Mouse (Mus musculus): ENCODE results near the gene Clip2. TPM values are rescaled to one million over a fixed set of nuclear protein-coding genes. Genes with fewer than 3 reads are reported as not detected.

The Clip2 gene
- 10.4 and 28.0 TPM in 2 replicates for total RNA-seq (2017)

DNA sequence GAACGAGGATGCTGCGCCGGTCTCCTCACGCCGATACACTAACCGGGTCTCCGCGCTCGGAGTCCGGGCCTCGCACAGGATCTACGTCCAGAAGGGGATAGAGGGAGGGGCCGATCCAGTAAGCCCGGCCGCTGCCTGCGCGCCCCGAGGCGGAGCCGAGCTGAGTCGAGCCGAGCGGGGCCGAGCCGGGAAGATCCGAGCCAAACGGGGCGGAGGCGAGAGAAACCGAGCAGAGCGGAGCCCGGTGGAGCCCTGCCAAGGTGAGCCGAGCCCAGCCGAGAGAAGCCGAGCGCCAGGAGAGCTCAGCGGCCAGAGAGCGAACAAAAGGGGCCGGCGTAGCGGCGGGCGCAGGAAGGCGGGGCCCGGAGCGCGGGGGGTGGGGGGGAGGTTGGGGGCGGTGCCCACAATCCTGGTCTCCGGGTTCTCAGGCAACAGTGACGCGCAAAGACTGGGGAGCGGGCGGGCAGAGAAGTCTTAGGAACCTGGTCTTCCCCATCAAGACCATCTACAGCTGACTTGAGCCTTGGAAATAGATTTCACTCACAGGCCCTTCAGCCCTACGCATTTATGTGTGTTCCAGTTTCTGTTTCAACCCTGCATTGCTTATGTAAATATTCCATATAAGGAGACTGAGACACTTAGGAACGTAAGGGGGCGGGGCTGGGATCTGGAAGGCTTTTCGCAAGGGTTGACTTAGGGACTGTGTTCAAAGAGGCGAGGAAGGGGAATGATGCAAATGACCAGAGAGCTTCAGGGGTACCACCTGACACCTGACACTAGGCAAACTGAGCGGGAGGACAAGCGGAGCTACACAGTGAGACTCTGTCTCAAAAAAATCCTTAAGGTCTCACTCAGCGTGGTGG lies at the start of gene Clip2:
Gene Clip2, minus strand, starts transcription at position 325 of the 863 bp plus-strand sequence.
- ATAC-seq (ENCODE audit: extremely low read depth, insufficient number of reproducible peaks, low FRiP score, poor library complexity, severe bottlenecking) = peak; percentile 91

DNA sequence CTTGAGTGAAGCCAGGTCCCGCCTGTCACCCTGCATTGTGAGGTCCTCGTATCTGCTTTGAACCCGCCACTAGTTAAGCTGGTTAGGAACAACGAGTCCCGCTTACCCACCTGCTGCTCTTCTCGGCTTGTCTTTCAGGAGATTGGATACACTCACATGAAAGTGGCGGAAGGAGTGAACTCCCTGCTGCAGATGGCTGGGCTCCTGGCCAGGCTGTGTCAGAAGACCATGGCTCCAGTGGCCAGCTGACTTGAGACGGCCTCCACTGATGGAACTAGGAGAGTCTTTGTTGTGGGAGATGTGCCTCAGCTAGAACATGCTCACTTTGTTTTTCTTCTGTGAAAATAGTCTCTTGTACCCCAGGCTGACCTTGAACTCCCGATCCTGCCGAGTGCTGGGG lies 45.5 kb upstream of the Clip2 start:
- ATAC-seq (ENCODE audit: extremely low read depth, insufficient number of reproducible peaks, low FRiP score, poor library complexity, severe bottlenecking) = no peak

DNA sequence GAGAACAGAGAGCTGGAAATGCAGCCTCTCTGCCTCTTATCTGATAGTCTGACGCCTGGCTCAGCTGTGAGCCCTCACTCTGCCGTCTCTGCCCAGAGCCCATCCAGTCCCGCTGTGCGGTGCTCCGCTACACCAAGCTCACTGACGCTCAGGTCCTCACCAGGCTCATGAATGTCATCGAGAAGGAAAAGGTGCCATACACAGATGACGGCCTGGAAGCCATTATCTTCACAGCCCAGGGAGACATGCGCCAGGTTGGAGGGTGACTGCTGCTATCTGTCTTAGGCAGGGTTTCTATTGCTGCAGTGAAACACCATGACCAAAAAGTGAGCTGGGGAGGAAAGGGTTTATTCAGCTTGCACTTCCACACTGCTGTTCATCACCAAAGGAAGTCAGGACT lies 40.9 kb upstream of the Clip2 start:
- ATAC-seq (ENCODE audit: extremely low read depth, insufficient number of reproducible peaks, low FRiP score, poor library complexity, severe bottlenecking) = no peak

DNA sequence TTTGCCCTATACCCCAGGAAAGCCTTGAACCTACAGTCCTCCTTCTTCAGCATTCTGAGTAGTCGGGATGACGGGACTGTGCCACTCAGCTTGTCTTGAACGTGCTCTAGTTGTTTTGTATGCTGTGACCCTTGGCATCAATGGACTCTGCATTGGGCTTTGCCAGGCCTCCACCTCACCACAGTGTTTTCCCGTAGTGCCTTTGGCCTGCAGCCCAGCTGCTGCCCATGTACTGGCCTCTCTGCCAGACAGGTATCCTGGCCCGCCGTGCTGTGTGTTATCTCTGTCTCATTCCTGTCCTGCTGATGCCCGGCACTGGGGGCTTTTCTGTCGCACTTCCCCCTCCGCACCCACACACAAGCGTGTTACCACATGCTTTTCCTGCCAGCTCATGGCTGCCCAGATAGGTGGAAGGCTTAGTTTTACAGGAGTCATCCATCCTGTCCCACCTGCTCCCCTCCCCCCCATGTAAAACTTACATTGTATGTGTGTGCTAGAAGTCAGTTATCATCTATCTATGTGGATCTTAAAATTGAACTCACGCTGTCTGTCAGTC lies 39.9 kb upstream of the Clip2 start:
- no peak for ATAC-seq (ENCODE audit: extremely low read depth, insufficient number of reproducible peaks, low FRiP score, poor library complexity, severe bottlenecking)

DNA sequence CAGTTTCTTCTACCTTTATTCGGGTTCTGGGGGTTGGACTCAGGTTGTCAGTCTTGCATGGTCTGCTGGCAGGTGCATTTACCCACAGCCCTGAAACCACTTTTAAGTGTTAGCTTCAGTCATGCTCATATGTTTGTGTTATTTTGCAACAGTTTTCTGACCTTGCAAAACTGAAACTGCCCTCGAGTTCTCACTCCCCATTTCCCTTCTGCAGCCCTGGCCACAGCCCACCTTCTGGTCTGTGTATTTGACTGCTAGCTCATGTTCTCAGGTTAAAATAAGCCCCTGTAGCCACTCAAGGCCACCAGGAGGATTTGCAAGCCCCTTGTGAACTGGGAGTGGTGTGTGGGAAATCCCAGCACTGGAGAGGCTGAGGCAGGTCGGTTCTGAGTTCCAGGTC lies 37.7 kb upstream of the Clip2 start:
- ATAC-seq (ENCODE audit: extremely low read depth, insufficient number of reproducible peaks, low FRiP score, poor library complexity, severe bottlenecking) = no peak

DNA sequence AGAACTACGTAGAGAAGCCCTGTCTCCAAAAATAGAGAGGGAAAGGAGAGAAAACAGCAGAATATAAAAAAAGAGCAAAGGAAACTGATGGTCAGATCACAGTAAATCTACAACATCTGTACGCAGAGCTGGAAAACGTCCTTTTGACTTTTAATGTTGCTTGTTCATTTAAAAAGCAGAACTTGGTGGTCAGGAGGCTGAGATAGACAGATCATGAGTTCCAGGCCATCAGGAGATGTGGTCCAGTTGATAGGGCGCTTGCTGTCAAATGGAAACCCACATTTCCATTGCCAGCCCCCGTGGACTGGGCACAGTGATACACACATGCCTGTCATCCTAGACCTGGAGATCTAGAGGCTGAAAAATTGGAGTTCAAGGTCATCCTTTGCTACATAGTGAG lies 32.6 kb upstream of the Clip2 start:
- ATAC-seq (ENCODE audit: extremely low read depth, insufficient number of reproducible peaks, low FRiP score, poor library complexity, severe bottlenecking) = no peak

DNA sequence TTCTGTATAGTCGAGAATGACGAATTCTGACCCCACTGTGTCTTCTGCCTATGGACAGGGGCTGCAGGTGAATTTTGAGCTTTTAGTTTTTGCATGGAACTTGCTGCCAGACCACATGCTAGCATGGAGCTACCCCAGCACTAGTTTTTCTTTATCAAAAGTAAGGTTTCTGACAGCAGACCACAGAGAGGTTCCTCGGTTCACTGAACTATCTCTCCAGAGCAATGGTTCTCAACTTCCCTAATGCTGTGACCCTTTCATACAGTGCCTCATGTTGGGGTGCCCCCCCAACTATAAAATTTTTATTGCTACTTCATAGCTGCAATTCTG lies 31.6 kb upstream of the Clip2 start:
- ATAC-seq (ENCODE audit: extremely low read depth, insufficient number of reproducible peaks, low FRiP score, poor library complexity, severe bottlenecking) = no peak

DNA sequence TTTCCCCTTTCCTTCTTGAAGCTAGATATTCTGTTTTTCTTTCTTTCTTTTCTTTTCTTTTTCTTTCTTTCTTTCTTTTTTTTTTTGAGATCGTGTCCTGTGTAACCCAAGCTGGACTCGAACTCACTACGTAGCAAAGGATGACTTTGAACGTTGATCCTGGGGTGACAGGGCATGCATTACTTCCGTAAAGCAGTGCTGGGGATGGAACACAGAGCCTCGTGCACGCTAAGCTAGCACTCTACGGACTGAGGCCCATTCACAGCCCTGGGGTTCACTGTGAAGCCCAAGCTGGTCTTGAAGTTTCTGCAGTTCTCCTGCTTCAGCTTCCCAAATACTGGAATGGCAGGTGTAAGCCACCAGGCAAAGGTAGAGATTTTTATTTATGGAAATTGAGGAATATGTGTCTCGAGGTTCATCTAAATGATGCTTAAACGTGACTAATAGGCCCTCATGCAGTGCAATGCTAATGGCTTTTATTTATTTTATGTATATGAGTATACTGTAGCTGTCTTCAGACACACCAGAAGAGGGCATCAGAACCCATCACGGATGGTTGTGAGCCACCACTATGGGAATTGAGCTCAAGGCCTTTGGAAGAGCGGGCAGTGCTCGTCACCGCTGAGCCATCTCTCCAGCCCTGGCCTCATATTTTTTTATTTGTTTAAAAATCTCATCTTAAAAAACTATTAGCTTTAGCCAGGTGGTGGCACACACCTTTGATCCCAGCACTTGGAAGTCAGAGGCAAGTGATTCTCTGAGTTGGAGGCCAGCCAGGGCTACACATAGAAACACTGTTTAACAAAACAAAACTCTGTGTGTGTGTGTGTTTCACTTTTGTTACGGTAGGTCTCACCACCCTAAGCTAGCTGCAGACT lies 31.0 kb upstream of the Clip2 start:
- ATAC-seq (ENCODE audit: extremely low read depth, insufficient number of reproducible peaks, low FRiP score, poor library complexity, severe bottlenecking) = no peak

DNA sequence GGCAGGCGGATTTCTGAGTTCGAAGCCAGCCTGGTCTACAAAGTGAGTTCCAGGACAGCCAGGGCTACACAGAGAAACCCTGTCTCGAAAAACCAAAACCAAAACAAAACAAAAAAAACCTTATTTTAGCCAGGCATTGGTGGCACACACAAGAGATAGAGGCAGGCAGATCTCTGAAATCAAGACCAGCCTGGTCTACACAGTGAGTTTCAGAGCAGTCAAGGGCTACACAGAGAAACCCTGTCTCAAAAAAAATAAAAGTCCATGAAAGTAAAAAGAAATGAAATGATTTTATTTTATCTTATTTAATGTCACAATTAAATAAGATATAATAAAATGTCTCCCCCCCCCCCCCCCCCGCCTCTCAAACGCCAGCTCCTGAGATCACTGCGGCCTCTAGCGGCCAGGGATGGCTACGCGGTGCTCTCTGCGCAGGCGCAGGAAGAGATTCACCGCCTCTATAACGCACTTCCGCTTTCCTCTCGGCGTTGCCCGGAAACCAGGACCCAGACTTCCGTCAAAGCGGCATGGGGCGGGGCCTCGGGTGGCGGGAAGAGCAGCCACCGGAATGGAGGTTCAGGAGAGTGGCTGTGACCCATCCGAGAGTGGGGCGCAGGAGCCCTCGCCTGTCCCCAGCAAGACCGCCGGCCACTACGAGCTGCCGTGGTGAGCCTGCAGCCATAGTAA lies 30.1 kb upstream of the Clip2 start:
- peak; percentile 95 for ATAC-seq (ENCODE audit: extremely low read depth, insufficient number of reproducible peaks, low FRiP score, poor library complexity, severe bottlenecking)

DNA sequence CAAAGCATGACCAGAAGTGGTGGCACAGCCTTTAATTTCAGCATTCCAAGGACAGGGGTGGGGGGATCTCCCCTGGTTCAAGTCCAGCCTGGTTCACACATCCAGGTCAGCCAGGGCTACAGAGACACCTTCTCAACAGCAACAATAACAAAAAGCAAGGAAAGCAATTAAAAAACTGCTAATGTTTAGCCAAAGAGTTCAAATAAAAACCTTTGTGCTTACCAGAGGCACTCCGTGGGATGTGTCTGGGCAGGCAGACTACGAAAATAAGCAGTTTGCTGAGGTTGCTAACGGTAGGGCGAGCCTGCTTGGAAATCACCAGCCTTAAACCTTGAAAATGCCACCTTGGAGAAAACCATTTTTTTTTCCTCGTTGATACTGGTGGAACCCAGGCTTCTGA lies 28.9 kb upstream of the Clip2 start, which contains the start of gene Rfc2:
Gene Rfc2, plus strand, starts transcription at position 221 of the 400 bp plus-strand sequence.
- ATAC-seq (ENCODE audit: extremely low read depth, insufficient number of reproducible peaks, low FRiP score, poor library complexity, severe bottlenecking) = no peak

DNA sequence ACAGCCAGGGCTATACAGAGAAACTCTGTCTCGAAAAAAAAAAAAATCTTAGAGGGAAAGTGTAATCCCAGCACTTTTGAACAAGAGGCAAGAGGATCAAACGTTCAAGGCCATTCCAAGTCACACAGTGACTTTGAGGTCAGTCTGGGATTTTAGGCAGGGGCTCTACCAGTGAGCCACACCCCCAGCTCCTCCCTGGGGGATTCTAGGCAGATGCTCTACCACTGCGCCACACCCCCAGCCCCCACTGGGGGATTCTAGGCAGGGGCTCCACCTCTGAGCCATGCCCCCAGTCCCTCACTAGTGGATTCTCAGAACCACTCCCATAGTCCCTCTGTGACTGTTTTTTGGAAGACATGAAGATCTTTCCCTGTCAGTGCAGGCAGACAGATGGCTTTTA lies 26.9 kb upstream of the Clip2 start:
- ATAC-seq (ENCODE audit: extremely low read depth, insufficient number of reproducible peaks, low FRiP score, poor library complexity, severe bottlenecking) = no peak

DNA sequence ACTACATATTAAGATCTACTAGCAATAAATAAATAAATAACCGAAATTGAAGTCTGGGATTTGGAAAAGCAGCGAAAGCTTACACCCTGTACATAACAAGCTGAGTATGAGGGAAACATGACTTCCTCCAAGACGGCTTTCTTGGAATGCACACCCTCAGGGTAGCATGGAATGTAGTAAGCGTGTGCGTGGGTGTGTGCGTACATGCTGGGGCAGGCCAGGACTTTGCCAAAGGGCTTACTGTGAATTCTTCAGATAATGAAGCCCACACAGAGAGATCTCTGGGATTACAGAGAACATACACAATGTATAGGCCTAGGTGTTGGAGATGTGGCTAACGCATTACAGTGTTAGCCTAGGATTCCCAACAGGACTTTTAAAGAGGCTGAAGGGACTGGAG lies 25.3 kb upstream of the Clip2 start:
- no peak for ATAC-seq (ENCODE audit: extremely low read depth, insufficient number of reproducible peaks, low FRiP score, poor library complexity, severe bottlenecking)

DNA sequence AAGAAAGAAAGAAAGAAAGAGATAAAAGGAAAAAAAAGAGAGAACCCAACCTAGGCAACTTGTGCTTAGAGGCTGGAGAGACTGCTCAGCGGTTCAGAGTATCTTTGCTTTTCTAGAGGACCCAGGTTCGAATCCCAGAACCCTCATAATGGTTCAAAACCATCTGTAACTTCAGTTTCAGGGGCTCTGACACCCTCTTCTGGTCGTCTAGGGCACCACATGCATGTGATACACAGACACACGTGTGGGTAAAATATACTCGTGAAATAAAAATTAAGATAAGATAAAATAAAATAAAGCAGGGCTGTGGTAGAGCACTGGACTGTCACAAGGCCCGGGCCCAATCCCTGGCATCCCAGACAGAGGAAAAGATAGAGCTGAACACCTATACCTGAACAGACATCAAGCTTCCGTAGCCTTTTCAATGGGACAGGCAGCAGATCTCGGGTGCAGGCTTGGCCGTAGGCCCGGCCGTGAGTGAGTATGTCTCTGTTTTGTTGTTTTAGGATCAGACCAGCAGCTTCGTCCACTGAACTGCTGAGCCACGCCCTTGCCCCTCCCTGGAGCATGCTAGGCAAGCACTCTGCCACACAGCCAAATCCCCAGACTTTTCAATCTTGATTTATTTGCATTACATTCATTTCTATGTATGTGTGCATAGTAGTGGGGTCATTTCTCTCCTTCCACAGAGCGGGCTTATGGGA lies 24.4 kb upstream of the Clip2 start:
- ATAC-seq (ENCODE audit: extremely low read depth, insufficient number of reproducible peaks, low FRiP score, poor library complexity, severe bottlenecking) = no peak

DNA sequence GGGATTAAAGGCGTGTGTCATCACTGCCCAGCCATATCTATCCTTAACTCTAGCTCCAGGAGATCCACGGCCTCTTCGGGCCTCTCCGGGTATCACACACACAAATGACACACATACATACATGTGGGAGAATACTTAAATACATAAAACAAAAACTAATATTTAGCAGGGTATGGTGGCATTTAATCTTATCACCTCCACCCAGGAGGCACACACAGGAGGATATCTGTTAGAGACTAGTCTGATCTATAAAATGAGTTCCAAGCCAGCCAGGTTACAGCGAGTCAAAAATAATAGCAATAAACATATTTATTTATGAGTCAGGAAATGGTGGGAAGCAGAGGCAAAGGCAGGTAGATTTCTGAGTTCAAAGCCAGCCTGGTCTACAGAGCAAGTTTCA lies 23.6 kb upstream of the Clip2 start:
- no peak for ATAC-seq (ENCODE audit: extremely low read depth, insufficient number of reproducible peaks, low FRiP score, poor library complexity, severe bottlenecking)

DNA sequence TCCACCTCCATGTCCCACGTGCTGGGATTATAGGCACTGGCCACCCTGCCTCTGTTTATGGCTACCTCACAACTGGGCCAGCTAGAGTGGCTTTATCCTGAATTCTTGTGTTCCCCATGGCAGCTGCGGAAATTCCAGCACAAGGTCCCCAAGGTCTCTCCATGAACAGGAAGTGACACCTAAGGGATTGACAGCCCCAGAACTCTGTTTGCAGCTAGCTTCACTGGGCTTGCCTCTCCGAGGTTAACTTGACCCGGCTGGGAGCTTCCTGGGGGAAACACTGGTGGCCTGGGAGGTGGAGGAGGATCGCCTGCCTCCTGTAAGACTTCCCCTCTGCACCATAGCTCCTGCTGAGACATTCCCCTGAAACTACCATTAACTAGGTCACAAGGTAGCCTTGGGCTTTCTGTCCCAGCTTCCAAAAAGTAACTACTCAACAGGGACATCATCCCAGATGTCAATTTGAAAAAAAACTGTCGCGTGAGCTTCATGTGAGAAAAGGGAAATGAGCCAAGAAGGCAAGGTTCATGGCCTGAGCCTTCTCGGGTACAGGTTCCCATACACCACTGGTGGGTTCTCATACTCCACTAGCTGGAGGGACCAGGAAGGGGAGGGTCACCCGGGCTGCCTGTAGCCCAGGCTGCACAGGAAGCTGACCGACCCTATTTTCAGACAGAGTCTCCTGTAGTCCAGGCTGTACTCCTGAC lies 20.4 kb upstream of the Clip2 start:
- no peak for ATAC-seq (ENCODE audit: extremely low read depth, insufficient number of reproducible peaks, low FRiP score, poor library complexity, severe bottlenecking)

DNA sequence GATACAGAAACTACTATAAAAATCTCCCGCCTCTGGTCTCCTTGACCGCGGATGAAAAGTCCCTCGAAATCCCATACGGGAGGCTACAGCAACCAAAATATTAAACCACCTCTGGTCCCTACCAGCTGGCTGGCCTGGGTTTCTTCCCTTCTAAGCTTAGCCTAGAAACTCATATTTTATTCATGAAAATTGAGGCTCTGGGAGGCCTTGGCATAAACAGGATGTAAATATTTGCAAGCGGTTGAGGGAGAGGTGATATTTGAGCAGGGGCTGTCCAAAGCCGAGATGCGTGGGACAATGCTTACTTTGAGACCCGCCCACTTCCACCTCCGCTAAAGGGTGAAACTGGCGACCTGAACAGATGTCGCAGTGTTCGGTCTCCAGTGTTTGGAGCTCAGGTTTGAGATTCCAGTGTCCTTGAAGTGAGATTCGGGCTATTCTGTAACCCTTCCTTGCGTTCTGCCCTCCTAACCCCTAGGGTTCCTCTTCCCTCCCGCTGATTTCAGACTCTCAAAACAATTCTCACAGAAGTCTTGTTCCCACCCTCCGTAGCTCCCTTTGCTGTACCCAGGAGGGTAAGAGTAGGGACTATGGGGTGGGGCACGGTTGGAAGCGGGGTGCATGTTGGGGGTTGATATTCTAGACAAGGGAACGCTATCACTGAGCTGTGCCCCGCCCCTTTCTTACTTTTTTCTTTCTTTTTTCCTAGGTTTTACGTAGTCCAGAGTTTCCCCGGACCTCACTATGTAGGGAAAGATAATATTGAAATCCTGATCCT lies 19.7 kb upstream of the Clip2 start:
- ATAC-seq (ENCODE audit: extremely low read depth, insufficient number of reproducible peaks, low FRiP score, poor library complexity, severe bottlenecking) = peak; percentile 39

DNA sequence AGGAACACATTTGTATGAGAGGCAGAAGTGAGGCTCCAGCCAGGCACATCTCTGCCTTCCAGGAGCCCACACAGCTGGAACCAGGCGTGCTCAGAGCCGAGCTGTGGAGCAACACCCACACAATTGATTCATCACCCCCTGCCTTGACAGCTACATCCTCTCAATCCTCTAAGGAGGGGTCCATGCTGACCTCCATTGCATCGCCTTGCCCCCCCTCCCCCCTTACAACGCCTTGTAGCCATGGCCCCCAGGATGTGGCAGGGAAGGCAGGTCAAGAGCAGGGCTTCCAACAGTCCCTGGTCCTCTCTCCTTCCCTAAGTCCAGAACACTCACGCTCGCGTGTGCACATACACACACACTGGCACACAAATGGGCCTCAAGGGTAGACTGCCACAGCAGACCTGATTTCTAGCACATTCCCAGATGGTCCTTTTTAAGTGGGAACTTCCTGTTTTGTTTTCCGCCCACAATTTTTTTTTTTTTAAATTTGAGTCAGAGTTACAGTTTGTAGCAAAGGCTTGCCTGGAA lies 16.8 kb upstream of the Clip2 start:
- ATAC-seq (ENCODE audit: extremely low read depth, insufficient number of reproducible peaks, low FRiP score, poor library complexity, severe bottlenecking) = no peak
